Mouse (Mus musculus): ENCODE measurements around the gene Mrgprf.

DNA sequence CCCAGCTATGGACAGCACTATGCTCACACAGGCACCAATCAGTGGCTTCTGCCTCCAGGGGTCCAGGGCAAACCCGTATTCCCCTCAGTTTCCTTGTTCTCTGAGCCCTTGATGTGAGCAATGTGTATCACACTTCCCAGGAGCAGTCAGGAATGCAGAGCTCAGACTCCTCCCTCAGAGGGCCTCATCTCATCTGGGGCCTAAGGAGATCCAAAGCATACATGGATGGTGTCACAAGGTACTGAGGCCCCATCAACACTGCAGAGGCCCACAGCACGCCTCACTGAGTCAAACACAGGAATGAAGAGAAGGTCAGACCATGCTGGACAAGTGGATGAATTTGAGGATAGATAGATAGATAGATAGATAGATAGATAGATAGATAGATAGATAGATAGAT is 7.9 kb upstream of the Mrgprf start:
- TF ChIP-seq POLR2A (IDR thresholded peaks at IDR 0.05; ENCODE audit: extremely low read depth, insufficient read depth, low read length) (no peak), CTCF (IDR thresholded peaks at IDR 0.05; ENCODE audit: extremely low read depth, insufficient read depth, low read length) (no peak)

All from cortical plate, adult 2 months (tissue).